Mouse (Mus musculus) layer of hippocampus, adult 18-20 months (tissue): ENCODE data around the gene Gpha2. TPM values are rescaled to one million over a fixed set of nuclear protein-coding genes. Genes with fewer than 3 reads are reported as not detected.
A peak's percentile ranks its signal among the peaks of the same experiment; 100 is the strongest.

ENCODE experiments used
- DNase-seq, 2 experiments: peaks; one replicate each; pipeline ENCODE4 v3.0.0; 2022; ENCODE audit warnings: low spot score in 2 of 2
- long read RNA-seq: library from polyadenylated mRNA; stranded (forward); transcript quantifications from one replicate; pipeline ENCODE4 v2.0.0, GENCODE M21; 2021
- total RNA-seq, 2 experiments: library from RNA; stranded (reverse); gene quantifications; 2 replicates each; pipeline ENCODE4 v1.2.3; 2021

The Gpha2 gene
- not detected for total RNA-seq
- long read RNA-seq: 0 reads

GRCm38 (mm10) chr19:6226135-6226534 is at the start of gene Gpha2:
TSS of gene Gpha2 (plus strand) at chr19:6226380.
- no peak for DNase-seq

- DNase-seq: no peak
Measured at GRCm38 (mm10) chr19:6178775-6179174, 47.4 kb upstream of the Gpha2 start.

DNA sequence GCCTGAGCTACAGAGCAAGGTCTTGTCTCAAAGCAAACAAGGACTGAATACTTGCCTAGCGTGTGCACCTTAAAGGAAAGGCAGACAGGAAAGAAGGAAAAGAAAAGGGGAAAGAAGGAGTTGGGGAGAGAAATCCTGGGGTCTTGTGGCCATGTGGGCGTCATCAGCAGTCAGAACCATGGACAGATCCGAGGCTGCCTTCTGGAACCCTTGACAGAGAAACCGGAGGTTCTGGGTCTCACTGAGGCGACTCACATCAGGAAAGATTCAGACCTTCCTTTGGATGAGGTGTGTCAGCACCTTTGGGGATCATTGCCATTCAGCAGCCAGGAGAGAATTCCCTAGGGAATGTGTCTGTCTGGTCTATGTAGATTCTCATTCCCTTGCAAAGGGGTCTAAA is 44.6 kb upstream of the Gpha2 start:
- DNase-seq: no peak

DNA sequence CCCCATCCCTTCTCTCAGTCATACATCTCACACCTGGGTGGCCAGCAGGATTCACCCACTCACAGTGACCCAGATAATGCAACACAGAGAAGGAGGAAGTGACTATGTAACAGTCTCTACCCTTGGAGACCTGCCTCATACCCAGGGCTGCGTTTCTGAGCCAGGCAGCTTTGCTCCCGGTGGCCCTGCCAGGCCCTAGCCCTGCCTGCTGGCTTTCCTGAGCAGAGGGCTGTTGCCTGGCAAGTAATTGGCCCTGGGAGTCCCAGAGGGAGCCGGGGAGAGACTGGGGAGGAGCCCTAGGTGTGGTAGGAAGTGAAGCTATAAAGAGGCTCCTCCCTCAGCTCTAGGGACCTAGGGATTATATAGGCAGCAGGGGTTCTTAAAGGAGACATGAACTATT is 43.6 kb upstream of the Gpha2 start:
- no peak for DNase-seq

DNA sequence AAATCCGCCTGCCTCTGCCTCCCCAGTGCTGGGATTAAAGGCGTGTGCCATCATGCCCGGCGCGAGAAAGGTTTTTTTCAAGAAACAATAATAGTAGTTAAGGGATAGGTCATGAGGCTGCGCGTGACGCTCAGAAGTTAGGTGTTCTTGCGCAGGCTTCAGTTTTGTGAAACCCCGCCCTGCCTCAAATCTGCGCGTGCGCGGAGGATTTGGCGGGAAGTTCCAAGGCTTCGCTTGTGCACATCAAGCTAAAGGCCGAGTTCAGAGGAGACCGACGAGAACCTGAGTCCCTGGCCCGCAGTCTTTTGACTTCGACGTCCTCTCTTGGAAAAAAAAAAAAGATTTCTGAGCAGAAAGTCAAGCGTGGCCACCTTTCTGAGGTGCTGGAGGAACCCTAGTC is 42.0 kb upstream of the Gpha2 start, which contains the start of gene Majin:
Majin (plus strand) TSS at position 258 of the 400 bp plus-strand sequence.
- DNase-seq: no peak

GRCm38 (mm10) chr19:6204265-6204664 is 21.9 kb upstream of the Gpha2 start:
- no peak for DNase-seq

- DNase-seq: no peak
Measured at GRCm38 (mm10) chr19:6206716-6207115, 19.5 kb upstream of the Gpha2 start.

DNA sequence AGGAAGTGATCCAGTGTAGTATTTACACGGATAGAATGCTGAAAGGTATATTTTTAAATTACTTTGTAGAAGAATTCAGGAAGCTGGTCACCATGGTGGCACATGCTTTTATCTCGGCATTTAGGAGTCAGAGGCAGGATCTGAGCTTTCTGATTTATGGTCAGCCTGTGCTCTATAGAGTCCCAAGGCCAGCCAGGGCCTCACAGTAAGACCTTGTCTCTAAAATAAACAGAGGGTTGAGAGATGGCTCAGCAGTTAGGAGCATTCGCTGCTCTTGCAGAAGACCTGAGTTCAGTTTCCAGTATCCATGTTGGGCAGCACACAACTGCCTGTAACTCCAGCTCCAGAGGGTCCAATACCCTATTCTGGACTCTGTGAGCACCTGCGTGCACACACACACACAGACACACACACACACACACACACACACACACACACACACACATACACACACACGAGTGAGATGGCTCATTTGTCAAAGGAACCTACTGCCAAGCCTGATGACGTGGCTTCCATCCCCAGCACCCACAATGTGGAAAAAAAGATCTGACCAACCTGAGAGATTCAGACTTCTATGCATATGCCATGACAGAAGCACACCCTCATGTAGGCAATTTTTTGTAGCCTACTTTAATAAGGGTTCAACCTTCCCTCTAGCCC is 10.0 kb upstream of the Gpha2 start:
- no peak for DNase-seq

GRCm38 (mm10) chr19:6218606-6219005 is 7.6 kb upstream of the Gpha2 start:
- no peak for DNase-seq

- DNase-seq: no peak
Measured at GRCm38 (mm10) chr19:6226763-6227162, 583 bp downstream of the Gpha2 start.

- DNase-seq: no peak
Measured at GRCm38 (mm10) chr19:6227864-6228263, 1.7 kb downstream of the Gpha2 start.

DNA sequence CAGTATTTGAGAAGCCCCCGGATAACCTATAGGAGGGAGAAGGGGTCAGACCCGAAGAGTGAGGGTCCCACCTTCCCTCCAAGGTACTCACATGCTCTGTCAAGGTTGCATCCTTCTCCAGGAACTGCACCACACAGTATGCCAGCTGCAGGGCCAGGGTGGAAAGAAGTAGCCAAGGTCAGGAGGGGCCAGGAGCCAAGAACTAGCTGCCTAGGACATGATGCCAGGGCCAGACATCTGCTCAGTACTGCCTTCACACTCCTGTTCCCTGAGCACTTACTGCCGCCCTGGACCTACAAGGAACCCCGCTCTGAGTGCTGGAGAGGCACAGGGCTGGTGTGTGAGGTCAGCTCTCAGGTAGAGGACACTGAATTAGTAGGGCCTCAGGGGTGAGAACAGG is 4.2 kb downstream of the Gpha2 start:
- no peak for DNase-seq

DNA sequence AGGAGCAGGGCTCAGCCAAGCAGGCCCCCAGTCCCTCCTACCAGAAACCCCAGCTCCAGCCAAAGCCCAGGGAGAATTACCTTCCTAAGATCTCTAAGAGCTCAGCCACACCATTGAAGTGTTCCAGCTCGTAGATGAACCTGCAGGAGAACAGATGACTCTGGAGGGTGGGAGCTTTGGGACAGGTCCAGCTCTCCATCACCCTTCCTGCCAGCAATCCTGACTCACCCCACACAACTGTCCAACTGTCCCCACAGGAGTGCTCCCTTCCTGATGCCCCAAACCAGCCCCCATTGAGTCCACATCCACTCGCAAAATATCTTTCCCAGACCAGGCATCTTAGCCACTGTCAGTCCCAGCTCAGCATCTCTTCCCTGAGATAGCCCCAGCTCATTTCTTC is 4.9 kb downstream of the Gpha2 start:
- no peak for DNase-seq

DNA sequence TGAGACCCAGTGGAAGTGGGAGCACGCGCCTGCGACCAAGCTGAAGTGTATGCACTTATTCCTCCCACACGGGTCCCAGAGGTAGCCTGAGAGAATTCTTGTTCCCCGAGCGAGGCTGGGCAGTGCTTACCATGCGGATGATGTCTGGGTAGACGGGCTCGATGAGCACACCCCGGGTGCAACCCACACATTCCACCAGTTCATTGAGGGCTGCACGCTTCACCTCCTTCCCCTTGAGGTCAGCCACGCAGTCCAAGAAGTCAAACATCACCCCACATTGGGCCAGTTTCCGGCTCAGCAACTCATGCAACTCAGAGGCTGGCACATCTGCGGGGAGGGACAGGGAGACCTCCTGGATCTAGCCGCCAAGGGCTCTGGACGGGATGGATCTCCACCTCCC is 7.5 kb downstream of the Gpha2 start:
- no peak for DNase-seq

DNA sequence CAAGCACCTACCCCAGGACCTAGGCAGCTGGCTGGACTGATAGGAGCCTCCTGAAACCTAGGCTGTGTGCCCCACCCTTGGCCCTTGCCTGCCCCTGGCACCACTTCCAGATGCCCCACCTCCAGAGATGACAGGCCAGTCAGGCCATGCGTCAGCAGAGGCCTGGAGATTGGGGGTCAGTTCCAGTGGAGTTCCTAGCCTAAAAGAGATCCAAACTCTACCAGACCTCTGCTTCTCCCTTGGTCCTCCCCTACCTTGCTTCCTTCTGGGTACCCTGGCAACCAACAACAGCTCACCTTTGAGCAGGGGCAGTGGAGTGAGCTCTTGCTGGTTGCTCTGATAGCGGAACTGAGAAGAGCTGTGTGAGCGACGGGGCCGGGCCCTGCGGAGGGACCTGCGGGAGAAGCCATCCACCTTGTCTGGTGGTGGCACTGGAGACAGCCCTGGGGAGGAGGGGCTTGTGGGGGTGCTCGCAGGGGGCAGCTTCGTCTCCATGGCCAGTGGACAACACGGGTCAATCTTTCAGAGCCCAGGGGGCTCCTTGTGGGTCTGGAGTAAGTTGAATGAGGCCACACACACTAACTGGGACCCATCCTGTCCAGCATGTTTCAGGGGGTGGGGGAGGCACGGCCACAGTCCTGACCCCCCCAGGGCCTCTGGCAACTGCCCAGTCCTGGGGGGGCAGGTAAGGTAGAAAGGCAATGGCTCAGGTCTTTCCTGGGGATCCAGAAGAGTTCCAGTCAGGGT is 8.3 kb downstream of the Gpha2 start:
- no peak for DNase-seq

- DNase-seq: peak; percentile 89 to 96
Measured at GRCm38 (mm10) chr19:6235084-6236052, 9.2 kb downstream of the Gpha2 start, which contains the start of gene Ppp2r5b. TSS of gene Ppp2r5b (minus strand) at chr19:6235872.

DNA sequence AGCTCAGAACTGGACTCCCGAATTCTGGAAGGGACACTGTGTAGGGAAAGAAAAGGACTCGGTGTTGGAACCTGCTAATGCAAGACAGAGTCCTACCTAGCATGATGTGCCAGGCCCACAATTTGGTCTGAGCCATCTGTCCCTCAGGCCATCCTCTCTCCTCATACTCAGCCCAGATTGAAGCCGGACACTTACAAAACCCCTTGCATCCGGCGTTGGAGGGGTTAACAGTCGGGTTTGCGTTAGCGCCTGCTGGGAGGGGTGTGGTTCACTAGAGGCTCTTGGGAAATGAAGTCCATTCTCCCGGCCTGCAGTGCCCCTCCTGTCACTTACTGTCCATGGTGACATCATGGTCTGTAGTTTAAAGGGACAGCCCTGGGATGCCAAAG is 9.9 kb downstream of the Gpha2 start:
- peak; percentile 86 to 94 for DNase-seq

DNA sequence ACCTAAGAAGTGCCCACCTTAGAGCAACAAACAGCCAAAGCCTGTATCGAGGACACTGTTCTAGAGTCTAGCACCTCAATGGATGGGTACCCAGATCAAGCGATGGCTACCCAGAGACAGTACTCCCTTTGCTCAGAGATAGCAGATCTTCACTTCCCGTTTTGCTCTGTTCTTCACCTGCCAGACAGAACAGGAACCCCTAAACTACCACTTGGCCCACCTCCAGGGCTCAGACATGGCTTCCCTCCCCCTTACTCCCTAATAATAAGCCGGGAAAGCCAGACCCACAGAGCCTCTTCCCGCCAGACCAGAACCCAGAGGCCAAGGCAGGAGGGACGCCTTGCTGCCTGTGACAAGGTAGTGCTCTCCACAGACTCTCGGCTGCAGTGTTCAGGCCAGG is 10.7 kb downstream of the Gpha2 start:
- DNase-seq: no peak

DNA sequence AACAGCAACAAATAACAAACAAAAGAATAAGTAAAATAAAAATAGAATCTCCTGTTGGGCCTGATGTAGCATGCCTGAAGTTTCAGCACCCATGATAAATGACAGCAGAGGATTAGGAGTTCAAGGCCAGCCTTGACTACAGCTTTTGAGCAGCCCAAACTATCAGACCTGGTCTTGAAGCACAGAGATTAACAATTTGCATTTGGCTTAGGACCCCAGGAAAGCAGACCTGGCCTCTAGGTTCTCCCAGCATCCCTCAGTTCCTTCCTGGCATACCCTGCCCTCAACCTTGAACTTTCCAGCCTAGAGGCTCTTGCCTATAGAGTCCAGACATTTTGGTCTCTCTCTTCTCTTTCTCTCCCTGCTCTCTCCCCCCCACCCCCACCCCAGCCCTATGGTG is 12.6 kb downstream of the Gpha2 start:
- DNase-seq: no peak

- DNase-seq: no peak
Measured at GRCm38 (mm10) chr19:6240136-6240535, 14.0 kb downstream of the Gpha2 start.

- DNase-seq: no peak
Measured at GRCm38 (mm10) chr19:6240725-6241124, 14.5 kb downstream of the Gpha2 start.
